Mouse (Mus musculus) heart, adult 9 months (tissue): ENCODE data around the gene Mup9.
"Not testable (repeated sequence)": the region's sequence is repeated elsewhere in the genome, so short reads cannot be mapped to it uniquely, and the experiment has no call there.

Experiments
- DNase-seq, 2 experiments: peaks; one replicate each; pipeline ENCODE4 v3.0.0; 2022; ENCODE audit warnings: low spot score in 2 of 2

Gene Mup9

GRCm38 (mm10) chr4:60421852-60422251 is at the start of gene Mup9:
TSS of gene Mup9 (minus strand) at chr4:60421952.
- not testable (repeated sequence) for DNase-seq
